Mouse (Mus musculus): ENCODE results near the gene Gm14391. TPM values are rescaled to one million over a fixed set of nuclear protein-coding genes. Genes with fewer than 3 reads are reported as not detected.
"Not testable (repeated sequence)": the region's sequence is repeated elsewhere in the genome, so short reads cannot be mapped to it uniquely, and the experiment has no call there.

Gene Gm14391
- polyA plus RNA-seq (2017; shearing (Covaris generic)): 1 to 10 TPM; 2.1 to 6.8 (median 5.9) TPM

DNA sequence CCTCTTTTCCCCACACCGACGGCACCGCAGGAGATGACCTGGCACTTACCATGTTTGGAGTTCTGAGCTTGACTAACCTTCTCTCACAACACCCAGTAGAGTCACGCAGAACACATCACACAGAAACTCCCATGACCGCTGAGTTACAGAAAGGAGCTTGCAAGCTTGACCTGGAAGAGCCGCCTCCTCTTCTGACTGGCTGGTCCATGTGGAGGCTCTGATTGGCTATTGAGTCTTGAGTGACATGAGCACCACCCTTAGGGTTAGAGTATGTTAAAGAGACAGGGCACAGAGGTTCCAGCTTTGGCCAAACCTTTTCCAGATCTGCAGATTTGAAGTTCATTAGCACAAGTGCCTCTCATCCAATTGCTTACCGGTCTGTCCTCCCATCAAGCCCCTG lies at the start of gene Gm14391:
TSS of gene Gm14391 (minus strand) at position 186 of the 400 bp plus-strand sequence.
- not testable (repeated sequence) for ATAC-seq

DNA sequence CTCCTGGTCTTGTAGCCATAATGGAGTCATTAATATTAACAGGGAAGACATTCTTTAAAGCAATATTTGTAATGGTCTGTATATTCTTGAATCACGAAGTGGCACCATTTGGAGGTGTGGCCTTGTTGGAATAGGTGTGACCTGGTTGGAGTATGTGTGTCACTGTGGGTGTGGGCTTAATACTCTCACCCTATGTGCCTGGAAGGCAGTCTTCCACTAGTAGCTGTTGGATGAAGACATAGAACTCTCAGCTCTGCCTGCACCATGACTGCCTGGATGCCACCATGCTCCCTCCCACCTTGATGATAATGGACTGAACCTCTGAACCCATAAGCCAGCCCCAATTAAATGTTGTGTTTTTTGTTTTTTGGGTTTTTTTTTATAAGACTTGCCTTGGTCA lies 27.7 kb downstream of the Gm14391 start:
- not testable (repeated sequence) for ATAC-seq

- no peak for ATAC-seq
These were observed 30.4 kb downstream of the Gm14391 start for GRCm38 (mm10) chr2:175176312-175176711.

DNA sequence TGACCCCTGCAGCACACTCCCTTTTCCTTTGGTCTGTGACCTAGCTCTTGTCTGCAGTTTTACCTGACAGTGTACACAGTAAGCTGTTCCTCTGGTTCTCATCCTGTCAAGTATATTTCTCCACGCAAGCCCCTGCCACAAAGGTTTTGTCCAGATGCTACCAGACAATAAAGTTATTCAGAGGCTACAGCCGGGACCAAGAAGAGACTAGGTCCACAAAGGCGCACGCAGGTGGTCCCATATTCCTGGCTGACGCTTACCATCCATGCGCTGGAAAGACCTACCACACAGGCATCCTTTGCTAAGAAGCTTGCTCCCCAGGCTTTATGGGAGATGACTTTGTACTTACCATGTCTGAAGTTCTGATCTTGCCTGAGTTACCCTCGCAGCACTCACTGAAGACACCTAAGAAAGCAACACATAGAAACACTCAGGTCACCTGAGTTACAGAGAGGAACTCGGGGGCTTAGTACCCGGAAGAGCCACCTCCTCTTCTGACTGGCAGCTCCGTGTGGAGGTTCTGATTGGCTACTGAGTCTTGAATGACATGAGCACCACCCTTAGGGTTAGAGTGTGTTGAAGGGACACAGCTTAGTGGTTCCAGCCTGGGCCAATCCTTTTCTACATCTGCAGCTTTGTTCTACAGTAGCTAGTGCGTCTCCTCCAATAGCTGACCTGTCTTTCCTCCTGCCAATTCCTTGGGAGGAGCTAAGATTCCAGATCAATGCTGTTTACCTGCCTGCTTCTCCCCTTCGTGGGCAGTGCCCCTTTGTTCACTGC lies 31.1 kb downstream of the Gm14391 start, which contains the start of gene Gm14443:
TSS of gene Gm14443 (minus strand) at position 471 of the 780 bp plus-strand sequence.
- not testable (repeated sequence) for ATAC-seq

- not testable (repeated sequence) for ATAC-seq
These were observed 32.7 kb downstream of the Gm14391 start for GRCm38 (mm10) chr2:175174058-175174457.

DNA sequence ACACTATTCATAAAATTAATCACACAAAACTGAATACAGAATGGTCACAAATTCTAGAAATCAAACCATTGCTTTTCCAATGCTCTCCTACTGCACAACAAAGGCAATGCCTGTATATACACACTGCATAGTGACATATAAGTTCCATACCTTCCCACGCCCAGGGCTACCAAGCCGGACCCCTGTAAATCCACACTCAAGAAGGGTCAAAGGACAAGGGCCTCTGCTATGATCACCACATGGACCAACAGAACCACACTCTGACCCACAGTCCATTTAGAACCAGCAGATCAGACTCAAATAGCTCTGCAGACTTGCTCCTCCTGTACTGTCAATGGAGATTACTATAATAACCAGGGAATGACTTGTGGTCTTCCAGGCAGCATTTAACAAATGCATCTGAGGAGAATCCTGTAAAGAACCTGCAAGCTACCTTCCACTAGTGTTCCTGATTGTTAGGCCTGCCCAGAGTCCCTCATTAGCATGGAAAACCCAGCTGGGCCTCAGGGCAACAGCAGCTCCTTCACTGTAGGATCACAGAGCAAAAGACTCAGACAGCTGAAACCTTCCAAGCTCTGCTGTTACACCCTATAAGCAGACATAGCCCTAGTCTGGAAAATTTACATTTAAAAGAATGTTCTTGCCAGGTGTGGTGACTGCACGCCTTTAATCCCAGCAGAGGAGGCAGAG lies 33.7 kb downstream of the Gm14391 start:
- ATAC-seq: not testable (repeated sequence)

GRCm38 (mm10) chr2:175172123-175172522 lies 34.6 kb downstream of the Gm14391 start:
- no peak for ATAC-seq

DNA sequence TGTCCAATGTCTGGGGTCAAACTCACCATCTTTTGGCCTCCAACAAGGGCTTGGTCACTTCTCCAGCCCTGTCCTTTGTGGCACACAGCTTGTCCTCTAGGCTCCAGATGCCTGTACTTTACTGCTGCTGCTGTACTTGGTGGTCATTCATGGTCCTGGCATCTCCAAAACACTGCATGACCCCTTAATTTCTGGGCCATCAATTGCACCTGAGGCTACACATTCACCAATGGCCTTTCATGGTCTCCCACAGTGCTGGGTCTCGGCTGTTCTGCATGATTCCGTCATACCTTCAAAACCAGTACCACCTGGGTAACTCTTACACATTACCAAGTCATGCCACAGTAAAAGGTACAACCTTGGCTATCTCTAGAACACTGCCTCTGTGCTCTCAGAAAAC lies 39.8 kb downstream of the Gm14391 start:
- ATAC-seq: not testable (repeated sequence)

- ATAC-seq: not testable (repeated sequence)
These were observed 41.6 kb downstream of the Gm14391 start for GRCm38 (mm10) chr2:175165110-175165509.

DNA sequence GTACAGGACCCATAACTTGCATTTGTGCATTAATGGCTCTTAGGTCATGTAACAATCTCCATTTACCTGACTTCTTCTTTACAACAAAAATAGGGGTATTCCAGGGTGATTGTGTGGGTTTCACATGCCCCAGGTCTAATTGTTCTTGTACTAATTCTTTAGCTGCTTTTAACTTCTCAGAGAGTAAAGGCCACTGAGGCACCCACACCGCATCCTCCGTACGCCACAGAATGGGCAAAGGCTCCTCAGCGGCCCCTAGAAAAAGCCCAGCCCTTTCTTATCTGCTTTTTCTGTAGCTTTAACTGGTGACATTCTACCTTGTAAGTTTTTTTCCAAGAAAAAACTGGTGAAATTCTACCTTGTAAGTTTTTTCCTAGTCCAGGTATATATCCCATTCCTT lies 45.3 kb downstream of the Gm14391 start:
- ATAC-seq: not testable (repeated sequence)

GRCm38 (mm10) chr2:175158642-175159041 lies 48.1 kb downstream of the Gm14391 start:
- ATAC-seq: no peak

DNA sequence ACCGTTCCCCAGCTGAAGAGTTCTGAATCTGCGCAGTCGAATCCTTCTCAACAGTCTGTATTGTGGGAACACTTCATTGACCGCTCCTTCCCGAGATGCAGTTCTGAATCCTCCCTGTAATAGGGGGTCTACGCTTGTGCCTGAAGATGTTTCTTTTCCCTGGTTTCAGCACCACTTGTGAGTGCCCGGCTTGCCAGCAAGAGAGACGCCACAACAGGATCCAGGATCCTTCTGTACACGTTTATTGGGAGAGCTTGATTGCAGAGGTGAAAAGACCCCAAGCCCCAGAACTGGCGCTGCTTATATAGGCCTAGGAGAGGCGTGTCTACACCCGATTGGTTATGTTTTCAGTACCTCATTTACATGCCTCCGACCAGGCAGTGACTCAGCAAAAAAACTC lies 50.0 kb downstream of the Gm14391 start:
- ATAC-seq: no peak

GRCm38 (mm10) chr2:175141993-175142295 lies 64.8 kb downstream of the Gm14391 start, which contains the start of gene Gm14399:
TSS of gene Gm14399 (minus strand) at chr2:175142012.
- ATAC-seq: not testable (repeated sequence)

DNA sequence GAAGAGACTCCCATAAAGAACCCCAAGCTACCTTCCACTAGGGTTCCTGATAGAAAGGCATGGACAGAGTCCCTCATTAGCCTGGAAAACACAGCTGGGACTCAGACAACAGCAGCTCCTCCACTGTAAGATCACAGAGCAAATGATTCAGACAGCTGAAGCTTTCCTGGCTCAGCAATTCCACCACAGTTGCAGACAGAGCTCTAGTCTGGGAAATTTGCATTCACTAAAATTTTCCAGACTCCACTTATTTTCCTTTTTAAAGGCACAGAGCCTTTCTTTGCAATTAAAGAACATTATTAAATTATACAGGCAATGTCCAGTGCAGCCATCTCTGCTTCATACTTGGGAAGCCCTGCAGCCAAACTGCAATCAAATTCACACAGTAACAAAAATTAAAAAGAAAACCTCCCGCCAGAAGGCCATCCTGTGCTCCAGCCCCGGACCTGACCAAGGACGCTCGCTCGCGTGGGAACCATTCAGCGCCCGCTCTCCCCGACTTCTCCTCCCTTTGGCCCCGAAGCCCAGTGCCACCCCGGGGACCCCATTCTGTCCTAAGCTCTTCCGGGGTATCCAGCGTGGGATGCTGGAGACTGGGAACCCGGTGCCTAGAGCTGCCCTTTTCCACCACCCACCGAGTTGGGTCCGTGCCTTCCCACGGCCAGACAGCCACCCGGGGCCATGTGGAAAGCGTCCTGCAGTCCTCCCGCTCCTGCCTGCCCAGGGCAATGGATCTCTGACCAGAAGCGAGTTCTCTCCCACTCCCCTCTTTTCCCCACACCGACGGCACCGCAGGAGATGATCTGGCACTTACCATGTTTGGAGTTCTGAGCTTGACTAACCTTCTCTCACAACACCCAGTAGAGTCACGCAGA lies 65.4 kb downstream of the Gm14391 start:
- not testable (repeated sequence) for ATAC-seq

Other genes starting within 250 kb of the Gm14391 start
- gene Gm14444, start 196.7 kb downstream of the Gm14391 start, polyA plus RNA-seq (2017; shearing (Covaris generic)): not detected
- gene Gm14393, start 139.1 kb downstream of the Gm14391 start, polyA plus RNA-seq (2017; shearing (Covaris generic)): not detected
- 1 to 10 TPM; 3.7 to 6.6 (median 4.9) TPM for gene Gm14399, start 64.9 kb downstream of the Gm14391 start, polyA plus RNA-seq (2017; shearing (Covaris generic))
- under 1 TPM in 1 of 3 experiments, not detected in 2; 0.15 TPM for gene Gm14443, start 31.0 kb downstream of the Gm14391 start, polyA plus RNA-seq (2017; shearing (Covaris generic))
- 10 to 100 TPM in 1 of 3 experiments, 1 to 10 TPM in 1, not detected in 1; 1.2 to 11.2 TPM for gene Gm14440, start 68.2 kb upstream of the Gm14391 start, polyA plus RNA-seq (2017; shearing (Covaris generic))
- gene Gm4631, start 131.3 kb upstream of the Gm14391 start, polyA plus RNA-seq (2017; shearing (Covaris generic)): 10 to 100 TPM in 1 of 3 experiments, 1 to 10 TPM in 2; 9.7 to 15.0 (median 9.8) TPM
- gene Zfp968, start 165.5 kb upstream of the Gm14391 start, polyA plus RNA-seq (2017; shearing (Covaris generic)): 1 to 10 TPM; 2.5 to 3.4 (median 3.2) TPM
- 10 to 100 TPM; 20.7 to 27.7 (median 21.4) TPM for gene Gm4724, start 228.9 kb upstream of the Gm14391 start, polyA plus RNA-seq (2017; shearing (Covaris generic))